Mouse (Mus musculus) testis, adult 2 months (tissue): Measurements from ENCODE around the gene Spata2l.
A peak's percentile ranks its signal among the peaks of the same experiment; 100 is the strongest.

Experiments
- CTCF ChIP-seq: fragments of 200-500 bp; IDR thresholded peaks from 2 replicates; pipeline ENCODE4 v1.5.1; 2012; ENCODE audit warnings: low read depth, mild to moderate bottlenecking, inconsistent platforms, low read length, moderate library complexity; ENCODE audit not compliant: control insufficient read depth, insufficient read depth, insufficient replicate concordance
- POLR2A ChIP-seq: fragments of 200-500 bp; IDR thresholded peaks from 2 replicates; pipeline ENCODE4 v1.6.1; 2012; ENCODE audit warnings: low read depth, mild to moderate bottlenecking, inconsistent platforms, low read length, moderate library complexity; ENCODE audit not compliant: control insufficient read depth

DNA sequence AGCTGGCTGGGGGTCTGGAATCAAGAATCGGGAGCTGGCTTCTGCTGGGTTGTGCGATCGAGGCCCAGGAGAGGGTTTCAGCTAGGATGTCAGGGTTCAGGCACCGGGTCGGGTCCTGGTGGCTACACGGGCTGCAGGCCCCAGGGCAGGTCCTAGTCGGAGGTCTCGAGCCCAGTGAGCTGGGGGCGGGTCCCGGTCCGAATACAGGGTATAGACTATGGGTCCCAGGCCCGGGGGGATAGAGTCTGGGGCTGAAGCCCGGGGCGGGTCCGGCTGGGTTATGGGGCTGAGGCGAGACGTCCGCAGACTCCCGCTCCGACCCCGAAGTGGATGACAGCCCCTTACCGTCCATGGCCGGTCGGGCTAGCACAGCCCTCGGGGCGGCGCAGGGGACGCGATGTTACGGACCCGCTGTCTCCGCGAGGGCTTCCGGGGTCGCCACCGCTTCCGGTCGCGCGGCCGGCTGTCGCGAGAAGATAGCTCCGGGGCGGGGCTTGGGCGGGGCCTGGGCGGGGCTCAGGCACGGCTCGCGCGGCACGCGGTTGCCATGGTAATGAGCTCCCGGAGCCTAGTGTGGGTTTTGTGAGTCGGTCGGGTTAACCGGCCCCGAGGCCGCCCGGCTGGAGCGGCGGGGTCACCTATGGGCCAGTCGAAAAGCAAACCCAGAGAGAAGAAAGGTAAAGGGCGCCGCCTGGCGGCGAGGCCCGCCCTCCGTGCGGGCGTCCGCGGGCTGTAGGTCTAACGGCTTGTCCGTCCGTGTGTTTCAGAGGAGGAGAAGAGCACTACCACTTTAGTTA lies 23.5 kb downstream of the Spata2l start, which contains the start of the genes Chmp1a and Spata33:
- peak; percentile 51 for TF ChIP-seq CTCF
- TF ChIP-seq POLR2A: peak; percentile 81
